Mouse (Mus musculus) forebrain, postnatal 0 days (tissue): ENCODE data around the gene Cops7a. TPM values are rescaled to one million over a fixed set of nuclear protein-coding genes. Genes with fewer than 3 reads are reported as not detected.
A peak's percentile ranks its signal among the peaks of the same experiment; 100 is the strongest.

Source experiments
- ATAC-seq: fragments of 200-750 bp; cut with Nextera tagmentation; 2 replicates; pipeline ENCODE4 v1.8.0; 2017; ENCODE audit warnings: mild to moderate bottlenecking, moderate library complexity
- DNase-seq: peaks from one replicate; pipeline ENCODE4 v3.0.0-alpha.2; 2015
- H3K27ac ChIP-seq: fragments of 300-500 bp; sonication (generic); 2 replicates; pipeline ENCODE4 v1.5.1; 2014; ENCODE audit warnings: low read depth, mild to moderate bottlenecking, antibody characterized with exemption, low read length, moderate library complexity, mixed read lengths
- H3K27me3 ChIP-seq: fragments of 300-500 bp; sonication (generic); 2 replicates; pipeline ENCODE4 v1.6.1; 2014; ENCODE audit warnings: mild to moderate bottlenecking, low read length, mixed read lengths; ENCODE audit not compliant: insufficient read depth
- H3K36me3 ChIP-seq: fragments of 300-500 bp; sonication (generic); 2 replicates; pipeline ENCODE4 v1.6.1; 2014; ENCODE audit warnings: mild to moderate bottlenecking, moderate library complexity; ENCODE audit not compliant: insufficient read depth
- H3K4me1 ChIP-seq: fragments of 300-500 bp; sonication (generic); 2 replicates; pipeline ENCODE4 v1.6.1; 2014; ENCODE audit warnings: antibody characterized with exemption; ENCODE audit not compliant: insufficient read depth
- H3K4me2 ChIP-seq: fragments of 300-500 bp; sonication (generic); 2 replicates; pipeline ENCODE4 v1.6.1; 2014; ENCODE audit warnings: low read depth, mild to moderate bottlenecking, moderate library complexity
- H3K4me3 ChIP-seq: fragments of 300-500 bp; sonication (generic); 2 replicates; pipeline ENCODE4 v1.5.1; 2014; ENCODE audit warnings: low read depth, low read length, mixed read lengths
- H3K9ac ChIP-seq: fragments of 300-500 bp; sonication (generic); 2 replicates; pipeline ENCODE4 v1.6.1; 2014; ENCODE audit warnings: mild to moderate bottlenecking
- H3K9me3 ChIP-seq: fragments of 300-500 bp; sonication (generic); 2 replicates; pipeline ENCODE4 v1.6.1; 2016; ENCODE audit warnings: low read length
- CTCF ChIP-seq: sonication (generic); IDR thresholded peaks from 2 replicates; pipeline ENCODE4 v1.5.1; 2016; ENCODE audit warnings: antibody characterized with exemption, control low read depth, low read depth
- WGBS: fragments of 180-500 bp; shearing (Covaris S2); extraction: QIAGEN DNeasy Blood & Tissue Kit; methylation state at CpG from one replicate; pipeline ENCODE4 v1.1.7; 2014; 5-methylcytosine and 5-hydroxymethylcytosine counted together
- polyA plus RNA-seq: library from polyadenylated mRNA; unstranded; fragments of >200 nt; fragmentation: Nextera tagmentation; extraction: Ambion mirVana; gene quantifications from 2 replicates; pipeline ENCODE4 v1.2.1, GENCODE M21; 2015
- total RNA-seq: library from RNA; depleted of rRNA; stranded (reverse); fragments of >200 nt; gene quantifications from 2 replicates; pipeline ENCODE4 v1.2.3, GENCODE M21; 2014

Cops7a gene
- total and polyA plus RNA-seq, 2 experiments from 2014 or later = 87.8 to 117 TPM

- ATAC-seq = no peak
- TF ChIP-seq CTCF = no peak
- Histone ChIP-seq H3K9ac (no peak overlapping the region), H3K4me2 (peak overlapping the region; percentile 76), H3K4me3 (peak overlapping the region; percentile 97; the same call in 1 of the 2 replicates), H3K27ac (peak overlapping the region; percentile 95), H3K27me3 (no peaks in the 10 kb centered on the region), H3K36me3 (peaks cover 16% of the 10 kb centered on the region), H3K9me3 (no peaks in the 10 kb centered on the region), H3K4me1 (peaks cover 11% of the 10 kb centered on the region)
- WGBS = 34% methylated on average over 1 of the region's 1 CpGs
- DNase-seq = no peak
These were observed 35.1 kb downstream of the Cops7a start for GRCm38 (mm10) chr6:124930231-124930630.

DNA sequence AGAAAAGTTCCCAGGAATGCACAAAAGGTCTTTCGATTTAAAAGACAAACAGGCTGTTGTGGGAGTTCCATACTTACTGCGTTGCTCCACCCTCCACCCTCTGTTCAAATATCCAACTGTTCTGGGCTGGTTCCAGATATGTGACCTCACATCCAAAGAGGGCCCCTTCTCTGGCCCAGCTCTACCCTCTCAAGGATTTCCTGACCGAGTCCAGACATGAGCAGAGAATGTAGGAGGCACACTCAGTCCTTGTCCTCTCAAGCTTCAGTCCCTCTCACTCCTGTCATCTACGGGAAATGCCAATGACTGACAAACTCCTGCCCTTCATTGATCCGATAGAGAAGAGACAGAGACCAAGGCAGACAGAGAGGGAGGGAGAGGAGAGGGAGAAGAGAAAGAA is 39.4 kb downstream of the Cops7a start:
- Histone ChIP-seq H3K9ac (no peak overlapping the region), H3K4me2 (no peak overlapping the region), H3K36me3 (no peaks in the 10 kb centered on the region), H3K27ac (no peak overlapping the region), H3K4me3 (no peak overlapping the region), H3K9me3 (no peaks in the 10 kb centered on the region), H3K27me3 (no peaks in the 10 kb centered on the region), H3K4me1 (peaks cover 9% of the 10 kb centered on the region)
- 39% methylated on average over 5 of the region's 5 CpGs for WGBS
- TF ChIP-seq CTCF = no peak
- no peak for DNase-seq
- no peak for ATAC-seq

GRCm38 (mm10) chr6:124925173-124925793 is 40.1 kb downstream of the Cops7a start:
- H3K4me1 ChIP-seq = peaks cover 12% of the 10 kb centered on the region
- DNase-seq (no peak), ATAC-seq (no peak)
- H3K36me3 ChIP-seq = no peaks in the 10 kb centered on the region
- no peak overlapping the region for H3K4me3 ChIP-seq
- H3K27ac ChIP-seq = no peak overlapping the region
- H3K27me3 ChIP-seq = no peaks in the 10 kb centered on the region
- WGBS = 34% methylated on average over 12 of the region's 12 CpGs
- no peak overlapping the region for H3K4me2 ChIP-seq
- no peak for TF ChIP-seq CTCF
- no peaks in the 10 kb centered on the region for H3K9me3 ChIP-seq
- H3K9ac ChIP-seq = no peak overlapping the region

GRCm38 (mm10) chr6:124921539-124921938 is 43.8 kb downstream of the Cops7a start:
- Histone ChIP-seq H3K27me3 (no peaks in the 10 kb centered on the region), H3K9me3 (no peaks in the 10 kb centered on the region), H3K4me1 (peaks cover 15% of the 10 kb centered on the region; the same call in 1 of the 2 replicates), H3K36me3 (no peaks in the 10 kb centered on the region), H3K27ac (peak overlapping the region; percentile 100; the same call in 1 of the 2 replicates), H3K4me2 (no peak overlapping the region), H3K4me3 (no peak overlapping the region), H3K9ac (no peak overlapping the region)
- TF ChIP-seq CTCF = no peak
- no peak for ATAC-seq
- WGBS = 54% methylated on average over 4 of the region's 4 CpGs
- no peak for DNase-seq

DNA sequence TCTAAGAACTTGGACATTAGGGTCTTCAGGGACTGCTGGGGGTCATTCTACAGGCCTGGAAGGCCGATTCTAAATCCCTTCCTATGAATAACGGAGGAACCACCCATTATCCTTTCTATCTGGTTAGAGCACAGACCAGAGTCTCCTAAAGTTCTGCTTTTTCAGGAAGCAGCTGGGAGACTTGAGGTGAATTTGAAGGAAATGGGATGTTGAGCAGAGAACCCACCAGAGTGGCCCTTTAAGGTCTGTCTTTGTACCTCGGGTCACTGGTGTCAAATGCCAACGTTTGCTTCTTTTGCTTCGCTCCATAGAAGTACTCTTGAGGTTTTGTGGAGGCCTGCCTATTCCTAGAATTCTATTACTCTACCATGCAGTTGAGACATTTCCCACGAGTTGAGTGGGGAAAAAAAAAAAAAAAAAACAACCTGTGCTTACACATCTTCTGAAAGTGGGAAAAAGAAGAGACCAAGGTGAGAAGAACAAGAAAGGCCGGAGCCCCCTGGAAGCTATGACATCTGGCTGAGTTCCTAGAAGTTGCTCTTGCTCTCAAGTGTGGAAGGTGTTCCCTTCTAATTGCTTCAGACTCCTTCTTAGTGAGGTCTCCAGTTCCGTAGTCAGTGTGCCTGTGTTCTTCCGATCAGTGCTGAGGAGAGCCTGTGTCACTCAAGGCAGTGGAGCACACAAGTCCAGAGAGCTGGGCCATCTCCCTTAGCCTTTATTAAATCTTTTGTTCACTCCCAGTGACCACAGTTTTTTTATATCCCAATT is 44.8 kb downstream of the Cops7a start:
- Histone ChIP-seq H3K27ac (peak overlapping the region; percentile 100), H3K4me3 (peak overlapping the region; percentile 100; the same call in 1 of the 2 replicates), H3K4me2 (peak overlapping the region; percentile 96), H3K9me3 (no peaks in the 10 kb centered on the region), H3K27me3 (no peaks in the 10 kb centered on the region), H3K36me3 (no peaks in the 10 kb centered on the region; the same call in 1 of the 2 replicates), H3K9ac (peak overlapping the region; percentile 45), H3K4me1 (peaks cover 15% of the 10 kb centered on the region; the same call in 1 of the 2 replicates)
- 26% methylated on average over 9 of the region's 9 CpGs for WGBS
- no peak for TF ChIP-seq CTCF
- ATAC-seq (no peak), DNase-seq (no peak)

- Histone ChIP-seq H3K4me2 (peak within 1 kb of the TSS; percentile 96), H3K9ac (peak within 1 kb of the TSS; percentile 100), H3K27ac (peak within 1 kb of the TSS; percentile 100), H3K9me3 (no peaks in the 10 kb centered on the region), H3K4me1 (peaks cover 15% of the 10 kb centered on the region; the same call in 1 of the 2 replicates), H3K36me3 (peaks cover under 1% of the 10 kb centered on the region; the same call in 1 of the 2 replicates), H3K27me3 (no peaks in the 10 kb centered on the region), H3K4me3 (peak within 1 kb of the TSS; percentile 100)
- peak; percentile 95 for DNase-seq
- peak; percentile 85 for ATAC-seq
- 2% methylated on average over 13 of the region's 13 CpGs for WGBS
- no peak for TF ChIP-seq CTCF
These were observed 45.5 kb downstream of the Cops7a start, which contains the start of gene Ptms for GRCm38 (mm10) chr6:124919695-124920317. TSS of gene Ptms (minus strand) at chr6:124920103.
